In genomic region chr4:152625032-152626003, GRCm38 (mm10) we compare ENCODE assay signal across 8 mouse cellular contexts.
DNase-seq lines count a peak whose midpoint lies in the region; ATAC-seq and TF ChIP-seq lines count a peak whose summit lies in the region.

No protein-coding gene starts in this region.

- H3K4me1 ChIP-seq in MEL (ENCODE audit: control insufficient read depth in 1 of 2, insufficient read depth in 2 of 2, low read length in 2 of 2), result no peaks in the 10 kb centered on the region
- peaks cover 41% of the 10 kb centered on the region for H3K4me1 ChIP-seq in forebrain, embryonic 13.5 days
- H3K4me1 ChIP-seq in lung, adult 2 months (ENCODE audit: control insufficient read depth, insufficient read depth, low read length), result no peaks in the 10 kb centered on the region

- H3K4me2 ChIP-seq in forebrain, embryonic 13.5 days, result peak overlapping the region; percentile 41

- DNase-seq in MEL (ENCODE audit: low read depth, low spot score), result peak; percentile 18
- DNase-seq in c-Kit-positive CD71-positive TER-119-negative erythroid progenitor cells, embryonic 14.5 days (ENCODE audit: low read depth), result peak; percentile 36
- DNase-seq in heart, postnatal 4 days, result peak; percentile 66
- peak; percentile 85 for DNase-seq in layer of hippocampus, adult 11-12 months (ENCODE audit: low spot score)
- peak; percentile 24 for DNase-seq in lung, adult 2 months
- DNase-seq in ovary, postnatal 14 days (ENCODE audit: low spot score), result peak; percentile 60
- peak; percentile 50 for DNase-seq in urinary bladder, postnatal 25 days (ENCODE audit: low spot score)

- H3K9me3 ChIP-seq in MEL (replicated peaks; ENCODE audit: insufficient read depth, low read length), result no peaks in the 10 kb centered on the region
- H3K9me3 ChIP-seq in forebrain, embryonic 13.5 days (replicated peaks), result no peaks in the 10 kb centered on the region

- no peak for TF ChIP-seq POLR2A in MEL (IDR thresholded peaks at IDR 0.05; ENCODE audit: control insufficient read depth in 1 of 2, insufficient read depth in 1 of 2, low read depth in 1 of 2, low read length in 2 of 2, poor library complexity in 1 of 2)
- TF ChIP-seq POLR2A in lung, adult 2 months (IDR thresholded peaks at IDR 0.05; ENCODE audit: borderline replicate concordance, extremely low read depth, low read depth, low read length), result no peak

- peak; percentile 25 for TF ChIP-seq RAD21 in MEL (IDR thresholded peaks at IDR 0.05; ENCODE audit: low read depth, low read length)

- under 1% methylated on average over 22 of the region's 22 CpGs for whole genome bisulfite sequencing in forebrain, embryonic 13.5 days
- 5% methylated on average over 22 of the region's 22 CpGs for WGBS in lung, adult 2 months

- peak; percentile 36 to 69 (median 47) for TF ChIP-seq CTCF in MEL (IDR thresholded peaks at IDR 0.05 in 2 of 3, conservative IDR thresholded peaks at IDR 0.05 in 1 of 3; ENCODE audit: control insufficient read depth in 1 of 3, insufficient read depth in 1 of 3, low read depth in 2 of 3, low read length in 3 of 3, poor library complexity in 1 of 3, severe bottlenecking in 1 of 3)
- peak; percentile 75 for TF ChIP-seq CTCF in lung, adult 2 months (IDR thresholded peaks at IDR 0.05; ENCODE audit: insufficient read depth, low read length)

- no peaks in the 10 kb centered on the region for H3K27me3 ChIP-seq in MEL (ENCODE audit: control insufficient read depth in 1 of 2, insufficient read depth in 2 of 2, low read length in 2 of 2)
- H3K27me3 ChIP-seq in forebrain, embryonic 13.5 days, result peaks cover 4% of the 10 kb centered on the region; the same call in 1 of the 2 replicates

- no peaks in the 10 kb centered on the region for H3K36me3 ChIP-seq in MEL (ENCODE audit: control insufficient read depth in 1 of 2, insufficient read depth in 2 of 2, low read length in 2 of 2)
- no peaks in the 10 kb centered on the region for H3K36me3 ChIP-seq in forebrain, embryonic 13.5 days (ENCODE audit: poor library complexity, severe bottlenecking)

- H3K79me2 ChIP-seq in MEL (ENCODE audit: control insufficient read depth, insufficient read depth, low read length, poor library complexity), result no peaks in the 10 kb centered on the region

- no peak overlapping the region for H3K9ac ChIP-seq in MEL (ENCODE audit: control insufficient read depth, low read depth, low read length, poor library complexity, severe bottlenecking)
- H3K9ac ChIP-seq in forebrain, embryonic 13.5 days, result peak overlapping the region; percentile 9; the same call in 1 of the 2 replicates

- H3K4me3 ChIP-seq in MEL (ENCODE audit: control insufficient read depth in 1 of 2, insufficient read depth in 1 of 2, low read depth in 2 of 2, low read length in 2 of 2), result no peak overlapping the region
- H3K4me3 ChIP-seq in forebrain, embryonic 13.5 days, result no peak overlapping the region
- H3K4me3 ChIP-seq in lung, adult 2 months (replicated peaks; ENCODE audit: extremely low read depth, low read depth, low read length), result no peak overlapping the region

- ATAC-seq in forebrain, embryonic 13.5 days, result peak; percentile 81

- TF ChIP-seq EP300 in MEL (IDR thresholded peaks at IDR 0.05; ENCODE audit: low read depth in 1 of 2, low read length in 2 of 2), result no peak

- H3K27ac ChIP-seq in MEL (ENCODE audit: control insufficient read depth, low read depth, low read length), result no peak overlapping the region
- peak overlapping the region; percentile 83 for H3K27ac ChIP-seq in forebrain, embryonic 13.5 days

TF ChIP-seq in MEL, 35 proteins besides CTCF, POLR2A, EP300 and RAD21:
- no peak for TF ChIP-seq UBTF (IDR thresholded peaks at IDR 0.05; ENCODE audit: borderline replicate concordance, insufficient read depth, low read depth, low read length)
- TF ChIP-seq ZC3H11A (IDR thresholded peaks at IDR 0.05; ENCODE audit: low read depth, low read length), result 0 out of 2 replicates have a peak, but pooled peaks have one; percentile 14
- TF ChIP-seq MYC (IDR thresholded peaks at IDR 0.05; ENCODE audit: low read depth, low read length), result no peak
- peak; percentile 32 for TF ChIP-seq SMC3 (IDR thresholded peaks at IDR 0.05; ENCODE audit: low read depth, low read length)
- no peak for TF ChIP-seq ETS1 (IDR thresholded peaks at IDR 0.05; ENCODE audit: low read depth, low read length)

Comparison
In these comparisons a context has a peak if more than half of its experiments do, and no peak if none do; other contexts are left out.
1. DNase-seq: peak in every context shown above with its lines; median percentile 85 in layer of hippocampus, adult 11-12 months; 66 in heart, postnatal 4 days; 60 in ovary, postnatal 14 days; 50 in urinary bladder, postnatal 25 days; 36 in c-Kit-positive CD71-positive TER-119-negative erythroid progenitor cells, embryonic 14.5 days; 24 in lung, adult 2 months; 18 in MEL.